Mouse (Mus musculus): Measurements from ENCODE around the gene Acvr1b. TPM values are rescaled to one million over a fixed set of nuclear protein-coding genes. Genes with fewer than 3 reads are reported as not detected.

The Acvr1b gene
- total and polyA plus RNA-seq, 3 experiments, result 2.7 to 4.8 (median 2.9) TPM

- Histone ChIP-seq H3K27me3 (replicated peaks) (peaks cover 18% of the 10 kb centered on the region), H3K79me2 (replicated peaks; ENCODE audit: control insufficient read depth, extremely low read depth, insufficient read depth, poor library complexity, severe bottlenecking) (no peaks in the 10 kb centered on the region), H3K4me2 (ENCODE audit: insufficient read depth, low read depth, poor library complexity, severe bottlenecking) (no peak overlapping the region), H3K9ac (ENCODE audit: insufficient read depth, low read depth) (no peak overlapping the region), H3K27ac (ENCODE audit: insufficient read depth, low read depth) (no peak overlapping the region), H3K4me1 (ENCODE audit: control insufficient read depth in 1 of 2, insufficient read depth in 2 of 2) (peaks cover 7 to 55% of the 10 kb centered on the region in 2 experiments), H3K36me3 (replicated peaks in 1 of 2; ENCODE audit: control insufficient read depth in 1 of 2, insufficient read depth in 1 of 2, low read length in 1 of 2) (peaks cover 2 to 13% of the 10 kb centered on the region in 2 experiments), H3K4me3 (replicated peaks in 1 of 3; ENCODE audit: low read depth in 2 of 3, low read length in 2 of 3, poor library complexity in 1 of 3) (no peak overlapping the region), H3K9me3 (replicated peaks; ENCODE audit: low read length) (peaks cover 3% of the 10 kb centered on the region)
- TF ChIP-seq RCOR1 (conservative IDR thresholded peaks at IDR 0.05; ENCODE audit: low read depth, low read length) (no peak), ZNF384 (IDR thresholded peaks at IDR 0.05; ENCODE audit: low read depth, low read length) (no peak), USF1 (IDR thresholded peaks at IDR 0.05; ENCODE audit: low read depth, low read length) (no peak), ETS1 (conservative IDR thresholded peaks at IDR 0.05; ENCODE audit: low read depth, low read length) (no peak), MAFK (IDR thresholded peaks at IDR 0.05; ENCODE audit: insufficient replicate concordance, low read length) (no peak), TBP (conservative IDR thresholded peaks at IDR 0.05; ENCODE audit: low read depth, low read length) (no peak), ELF1 (IDR thresholded peaks at IDR 0.05; ENCODE audit: low read depth, low read length) (no peak), UBTF (IDR thresholded peaks at IDR 0.05; ENCODE audit: low read depth, low read length) (no peak)
- dilution Hi-C loops (cut with MboI; ENCODE audit: extremely low pct_ligation_motif_present, extremely low pct_unique_long_range_greater_than_20kb, low sequenced_read_pairs) (no loop called here), in situ Hi-C loops (cut with MboI; ENCODE audit: low pct_ligation_motif_present, low pct_unique_long_range_greater_than_20kb, low sequenced_read_pairs) (no loop called here)
- DNase-seq (ENCODE audit: extremely low read depth), result no peak
Observed at GRCm38 (mm10) chr15:101235728-101236327, 62.0 kb downstream of the Acvr1b start.

- H3K4me1 ChIP-seq (ENCODE audit: control insufficient read depth in 1 of 2, insufficient read depth in 2 of 2), result peaks cover 7 to 65% of the 10 kb centered on the region in 2 experiments
- TF ChIP-seq CTCF (conservative IDR thresholded peaks at IDR 0.05 in 1 of 2, IDR thresholded peaks at IDR 0.05 in 1 of 2; ENCODE audit: low read depth in 2 of 2, low read length in 2 of 2) (peak; percentile 91 to 94), TCF12 (IDR thresholded peaks at IDR 0.05; ENCODE audit: low read depth, low read length) (0 out of 2 replicates have a peak, but pooled peaks have one; percentile 26), MEF2A (IDR thresholded peaks at IDR 0.05; ENCODE audit: borderline replicate concordance, low read depth, low read length) (peak; percentile 48; the same call in 1 of the 2 replicates), RAD21 (IDR thresholded peaks at IDR 0.05; ENCODE audit: low read depth, low read length) (peak; percentile 68), ZC3H11A (IDR thresholded peaks at IDR 0.05; ENCODE audit: low read depth, low read length) (peak; percentile 30; the same call in 1 of the 2 replicates), MAZ (IDR thresholded peaks at IDR 0.05; ENCODE audit: low read depth, low read length) (no peak), KAT2A (IDR thresholded peaks at IDR 0.05; ENCODE audit: insufficient replicate concordance, low read length) (no peak), SMC3 (IDR thresholded peaks at IDR 0.05; ENCODE audit: low read depth, low read length) (peak; percentile 91)
- dilution Hi-C loops (cut with MboI; ENCODE audit: extremely low pct_ligation_motif_present, extremely low pct_unique_long_range_greater_than_20kb, low sequenced_read_pairs), result no loop called here
- no peaks in the 10 kb centered on the region for H3K79me2 ChIP-seq (replicated peaks; ENCODE audit: control insufficient read depth, extremely low read depth, insufficient read depth, poor library complexity, severe bottlenecking)
- no peaks in the 10 kb centered on the region for H3K9me3 ChIP-seq (replicated peaks; ENCODE audit: low read length)
- H3K4me3 ChIP-seq (replicated peaks in 1 of 3; ENCODE audit: low read depth in 2 of 3, low read length in 2 of 3, poor library complexity in 1 of 3), result no peak overlapping the region
- no peak overlapping the region for H3K27ac ChIP-seq (ENCODE audit: insufficient read depth, low read depth)
- no peak overlapping the region for H3K9ac ChIP-seq (ENCODE audit: insufficient read depth, low read depth)
- DNase-seq (ENCODE audit: extremely low read depth), result peak; percentile 78
- in situ Hi-C loops (cut with MboI; ENCODE audit: low pct_ligation_motif_present, low pct_unique_long_range_greater_than_20kb, low sequenced_read_pairs), result no loop called here
- peaks cover 24% of the 10 kb centered on the region for H3K27me3 ChIP-seq (replicated peaks)
- no peak overlapping the region for H3K4me2 ChIP-seq (ENCODE audit: insufficient read depth, low read depth, poor library complexity, severe bottlenecking)
- peaks cover 0 to 2% of the 10 kb centered on the region in 2 experiments for H3K36me3 ChIP-seq (replicated peaks in 1 of 2; ENCODE audit: control insufficient read depth in 1 of 2, insufficient read depth in 1 of 2, low read length in 1 of 2)
Observed at GRCm38 (mm10) chr15:101236878-101237277, 63.0 kb downstream of the Acvr1b start.
